Mouse (Mus musculus): ENCODE results near the gene Nt5c3b.

- TF ChIP-seq CTCF (IDR thresholded peaks at IDR 0.05; ENCODE audit: control insufficient read depth, insufficient read depth, insufficient read length), result peak; percentile 74
- TF ChIP-seq MYOG (IDR thresholded peaks at IDR 0.05; ENCODE audit: control insufficient read depth, extremely low read depth, insufficient read length), result no peak
- TF ChIP-seq MYOD1 (IDR thresholded peaks at IDR 0.05; ENCODE audit: control insufficient read depth, insufficient read length, low read depth), result no peak
- TF ChIP-seq USF1 (IDR thresholded peaks at IDR 0.05; ENCODE audit: low read depth), result no peak
Observed at GRCm38 (mm10) chr11:100472197-100472934, 30.8 kb upstream of the Nt5c3b start, which contains the start of gene Klhl11.
